In genomic region chr1:55171361-55172325, GRCm38 (mm10) we compare ENCODE assay signal across 10 mouse cellular contexts. TPM values are rescaled to one million over a fixed set of nuclear protein-coding genes. Genes with fewer than 3 reads are reported as not detected.
DNase-seq lines count a peak whose midpoint lies in the region; ATAC-seq and TF ChIP-seq lines count a peak whose summit lies in the region.
"Had no signal": no experiment of that assay in that cellular context is flagged by ENCODE, and none has a peak within 500 bp of the region (broad histone marks: within the 10 kb centered on the region; RNA-seq: fewer than 3 reads in every experiment).

No protein-coding gene starts in this region.

- WGBS in kidney, postnatal 0 days = 54% methylated on average over 22 of the region's 22 CpGs
- 66% methylated on average over 22 of the region's 22 CpGs for WGBS in kidney, adult 2 months
- 62% methylated on average over 22 of the region's 22 CpGs for WGBS in embryonic facial prominence, embryonic 13.5 days
- 64% methylated on average over 22 of the region's 22 CpGs for WGBS in intestine, embryonic 16.5 days
- 61% methylated on average over 22 of the region's 22 CpGs for WGBS in stomach, embryonic 15.5 days

- no peaks in the 10 kb centered on the region for H3K36me3 ChIP-seq in kidney, postnatal 0 days (ENCODE audit: insufficient read depth, low read length)
- no peaks in the 10 kb centered on the region for H3K36me3 ChIP-seq in kidney, adult 2 months (ENCODE audit: control insufficient read depth, insufficient read depth, low read length)
- peaks cover 57% of the 10 kb centered on the region for H3K36me3 ChIP-seq in embryonic facial prominence, embryonic 13.5 days
- peaks cover 5% of the 10 kb centered on the region; the same call in 1 of the 2 replicates for H3K36me3 ChIP-seq in intestine, embryonic 16.5 days (ENCODE audit: control insufficient read depth, insufficient read depth, low read length)
- H3K36me3 ChIP-seq in stomach, embryonic 15.5 days = no peaks in the 10 kb centered on the region

- peak overlapping the region; percentile 4; the same call in 1 of the 2 replicates for H3K4me2 ChIP-seq in kidney, postnatal 0 days (ENCODE audit: low read length)
- 0 out of 2 replicates have a peak overlapping the region, but pooled peaks have one; percentile 26 for H3K4me2 ChIP-seq in embryonic facial prominence, embryonic 13.5 days
- no peak overlapping the region for H3K4me2 ChIP-seq in intestine, embryonic 16.5 days (ENCODE audit: low read depth, low read length)
- 0 out of 2 replicates have a peak overlapping the region, but pooled peaks have one; percentile 17 for H3K4me2 ChIP-seq in stomach, embryonic 15.5 days

- H3K4me3 ChIP-seq in kidney, postnatal 0 days (replicated peaks; ENCODE audit: low read depth, low read length) = no peak overlapping the region
- no peak overlapping the region for H3K4me3 ChIP-seq in kidney, adult 2 months (ENCODE audit: insufficient read depth, low read depth, low read length)
- no peak overlapping the region for H3K4me3 ChIP-seq in embryonic facial prominence, embryonic 13.5 days
- H3K4me3 ChIP-seq in intestine, embryonic 16.5 days (ENCODE audit: low read length) = peak overlapping the region; percentile 14
- peak overlapping the region; percentile 12; the same call in 1 of the 2 replicates for H3K4me3 ChIP-seq in stomach, embryonic 15.5 days (replicated peaks)
- H3K4me3 ChIP-seq: myocyte had no signal

- H3K27me3 ChIP-seq in kidney, postnatal 0 days (ENCODE audit: insufficient read depth, low read length) = no peaks in the 10 kb centered on the region
- no peaks in the 10 kb centered on the region for H3K27me3 ChIP-seq in kidney, adult 2 months (replicated peaks; ENCODE audit: control insufficient read depth, insufficient read depth, low read length)
- no peaks in the 10 kb centered on the region for H3K27me3 ChIP-seq in embryonic facial prominence, embryonic 13.5 days
- H3K27me3 ChIP-seq in intestine, embryonic 16.5 days (replicated peaks; ENCODE audit: control insufficient read depth, insufficient read depth, low read length) = no peaks in the 10 kb centered on the region
- H3K27me3 ChIP-seq in stomach, embryonic 15.5 days (replicated peaks) = no peaks in the 10 kb centered on the region

- TF ChIP-seq CTCF in kidney, postnatal 0 days (IDR thresholded peaks at IDR 0.05; ENCODE audit: low read depth) = no peak
- no peak for TF ChIP-seq CTCF in kidney, adult 2 months (conservative IDR thresholded peaks at IDR 0.05; ENCODE audit: insufficient read depth, insufficient read length, low read depth, low read length)

- H3K27ac ChIP-seq in kidney, postnatal 0 days = no peak overlapping the region
- H3K27ac ChIP-seq in kidney, adult 2 months (ENCODE audit: insufficient read depth, low read depth, low read length) = no peak overlapping the region
- no peak overlapping the region for H3K27ac ChIP-seq in embryonic facial prominence, embryonic 13.5 days
- peak overlapping the region; percentile 92 for H3K27ac ChIP-seq in intestine, embryonic 16.5 days (ENCODE audit: low read length)
- H3K27ac ChIP-seq in stomach, embryonic 15.5 days = no peak overlapping the region

- ATAC-seq in kidney, postnatal 0 days (replicated peaks; ENCODE audit: low FRiP score, low read depth) = no peak
- no peak for ATAC-seq in embryonic facial prominence, embryonic 13.5 days (ENCODE audit: insufficient number of reproducible peaks, insufficient read depth, low FRiP score, low TSS enrichment, low read depth)
- ATAC-seq in intestine, embryonic 16.5 days = no peak
- no peak for ATAC-seq in stomach, embryonic 15.5 days (ENCODE audit: insufficient read depth, low FRiP score, low read depth)

- DNase-seq in kidney, postnatal 0 days (ENCODE audit: low spot score) = no peak
- no peak for DNase-seq in kidney, adult 2 months
- DNase-seq in Muller cell, postnatal 12 days (ENCODE audit: inconsistent ontology term) = no peak
- DNase-seq in spleen, postnatal 10 days (ENCODE audit: low spot score in 2 of 2) = no peak
- no peak for DNase-seq in spleen, adult 12 weeks (ENCODE audit: low spot score)
- DNase-seq: cerebellum, adult 18-20 months had no signal

- no peak for TF ChIP-seq POLR2A in kidney, adult 2 months (IDR thresholded peaks at IDR 0.05; ENCODE audit: low read depth, low read length)

- no peaks in the 10 kb centered on the region for H3K4me1 ChIP-seq in kidney, postnatal 0 days (replicated peaks; ENCODE audit: insufficient read depth, low read length)
- no peaks in the 10 kb centered on the region; the same call in 1 of the 2 replicates for H3K4me1 ChIP-seq in kidney, adult 2 months (ENCODE audit: control insufficient read depth, insufficient read depth, low read length)
- no peaks in the 10 kb centered on the region for H3K4me1 ChIP-seq in embryonic facial prominence, embryonic 13.5 days
- H3K4me1 ChIP-seq in intestine, embryonic 16.5 days (ENCODE audit: control insufficient read depth, insufficient read depth, low read length) = no peaks in the 10 kb centered on the region
- 0 out of 2 replicates have a peak, but pooled peaks cover 3% of the 10 kb centered on the region for H3K4me1 ChIP-seq in stomach, embryonic 15.5 days

- H3K9ac ChIP-seq in kidney, postnatal 0 days (ENCODE audit: low read depth, low read length) = no peak overlapping the region
- H3K9ac ChIP-seq in embryonic facial prominence, embryonic 13.5 days = no peak overlapping the region
- H3K9ac ChIP-seq in intestine, embryonic 16.5 days (ENCODE audit: low read depth, low read length) = peak overlapping the region; percentile 44; the same call in 1 of the 2 replicates
- H3K9ac ChIP-seq in stomach, embryonic 15.5 days = no peak overlapping the region

- H3K9me3 ChIP-seq in kidney, postnatal 0 days (replicated peaks; ENCODE audit: low read length) = no peaks in the 10 kb centered on the region
- H3K9me3 ChIP-seq in embryonic facial prominence, embryonic 13.5 days = peaks cover 7% of the 10 kb centered on the region; the same call in 1 of the 2 replicates
- 0 out of 2 replicates have a peak, but pooled peaks cover 5% of the 10 kb centered on the region for H3K9me3 ChIP-seq in intestine, embryonic 16.5 days (ENCODE audit: control insufficient read depth, low read length)
- H3K9me3 ChIP-seq in stomach, embryonic 15.5 days = no peaks in the 10 kb centered on the region

RNA-seq across cellular contexts. Expression of gene Mob4, which starts 40.6 kb away (rescaled TPM):
- polyA plus RNA-seq in kidney, postnatal 0 days (2015; fragmentation: Nextera tagmentation; extraction: Ambion mirVana) = 122 TPM in 2 replicates
- polyA plus RNA-seq in kidney, adult 2 months (2012; rRNA removed) = 10.3 and 16.0 TPM in 2 replicates
- polyA plus RNA-seq in embryonic facial prominence, embryonic 13.5 days (2015; fragmentation: Nextera tagmentation; extraction: Ambion mirVana) = 149 and 165 TPM in 2 replicates
- polyA plus RNA-seq in intestine, embryonic 16.5 days (2015; fragmentation: Nextera tagmentation; extraction: Ambion mirVana) = 139 and 155 TPM in 2 replicates
- 144 and 156 TPM in 2 replicates for polyA plus RNA-seq in stomach, embryonic 15.5 days (2015; fragmentation: Nextera tagmentation; extraction: Ambion mirVana)

RNA-seq across cellular contexts. Expression of gene Rftn2, which starts 54.9 kb away (rescaled TPM):
- 7.0 TPM in 2 replicates for polyA plus RNA-seq in kidney, postnatal 0 days (2015; fragmentation: Nextera tagmentation; extraction: Ambion mirVana)
- polyA plus RNA-seq in kidney, adult 2 months (2012; rRNA removed) = 1.7 and 2.2 TPM in 2 replicates
- 30.2 and 32.2 TPM in 2 replicates for polyA plus RNA-seq in embryonic facial prominence, embryonic 13.5 days (2015; fragmentation: Nextera tagmentation; extraction: Ambion mirVana)
- polyA plus RNA-seq in intestine, embryonic 16.5 days (2015; fragmentation: Nextera tagmentation; extraction: Ambion mirVana) = 7.0 and 7.1 TPM in 2 replicates
- polyA plus RNA-seq in stomach, embryonic 15.5 days (2015; fragmentation: Nextera tagmentation; extraction: Ambion mirVana) = 8.6 and 9.0 TPM in 2 replicates

Comparison
In these comparisons a context has a peak if more than half of its experiments do, and no peak if none do; other contexts are left out.
1. H3K4me3 ChIP-seq: peak in intestine, embryonic 16.5 days (single experiment) and stomach, embryonic 15.5 days (single experiment); none in kidney, postnatal 0 days (single experiment), kidney, adult 2 months (single experiment) and embryonic facial prominence, embryonic 13.5 days (single experiment).